Mouse (Mus musculus): ENCODE data around the gene Vtn. TPM values are rescaled to one million over a fixed set of nuclear protein-coding genes. Genes with fewer than 3 reads are reported as not detected.

Gene Vtn
- polyA plus RNA-seq, 1 experiment from 2014 or later: 137 TPM

DNA sequence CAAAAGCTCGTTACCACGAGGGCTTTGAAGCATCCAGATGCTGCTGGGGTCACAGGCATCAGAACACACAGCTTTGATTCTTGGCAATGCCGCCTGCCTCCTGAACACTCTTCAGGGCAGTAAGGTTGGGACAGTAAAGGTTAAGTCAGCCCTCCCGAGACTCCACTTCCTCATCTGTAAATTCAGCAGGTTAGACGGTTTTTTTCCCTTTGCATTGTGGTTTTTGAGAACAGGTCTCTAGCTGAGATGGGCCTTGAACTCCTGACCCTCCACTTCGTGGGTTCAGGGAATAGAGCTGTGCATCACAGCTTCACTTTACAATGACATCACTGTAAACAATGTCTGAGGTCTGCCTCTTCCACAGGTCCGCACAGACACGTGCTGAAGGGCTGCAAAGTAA is 46.3 kb downstream of the Vtn start:
- peaks cover 15% of the 10 kb centered on the region for H3K4me1 ChIP-seq
- H3K9ac ChIP-seq: no peak overlapping the region
- WGBS: 85% methylated on average over 8 of the region's 8 CpGs
- H3K4me3 ChIP-seq: no peak overlapping the region
- no peaks in the 10 kb centered on the region for H3K9me3 ChIP-seq
- H3K36me3 ChIP-seq (replicated peaks): peaks cover 21% of the 10 kb centered on the region
- no peaks in the 10 kb centered on the region for H3K27me3 ChIP-seq (replicated peaks)
- no peak for ATAC-seq (replicated peaks)
- H3K4me2 ChIP-seq: no peak overlapping the region
- H3K27ac ChIP-seq: no peak overlapping the region

DNA sequence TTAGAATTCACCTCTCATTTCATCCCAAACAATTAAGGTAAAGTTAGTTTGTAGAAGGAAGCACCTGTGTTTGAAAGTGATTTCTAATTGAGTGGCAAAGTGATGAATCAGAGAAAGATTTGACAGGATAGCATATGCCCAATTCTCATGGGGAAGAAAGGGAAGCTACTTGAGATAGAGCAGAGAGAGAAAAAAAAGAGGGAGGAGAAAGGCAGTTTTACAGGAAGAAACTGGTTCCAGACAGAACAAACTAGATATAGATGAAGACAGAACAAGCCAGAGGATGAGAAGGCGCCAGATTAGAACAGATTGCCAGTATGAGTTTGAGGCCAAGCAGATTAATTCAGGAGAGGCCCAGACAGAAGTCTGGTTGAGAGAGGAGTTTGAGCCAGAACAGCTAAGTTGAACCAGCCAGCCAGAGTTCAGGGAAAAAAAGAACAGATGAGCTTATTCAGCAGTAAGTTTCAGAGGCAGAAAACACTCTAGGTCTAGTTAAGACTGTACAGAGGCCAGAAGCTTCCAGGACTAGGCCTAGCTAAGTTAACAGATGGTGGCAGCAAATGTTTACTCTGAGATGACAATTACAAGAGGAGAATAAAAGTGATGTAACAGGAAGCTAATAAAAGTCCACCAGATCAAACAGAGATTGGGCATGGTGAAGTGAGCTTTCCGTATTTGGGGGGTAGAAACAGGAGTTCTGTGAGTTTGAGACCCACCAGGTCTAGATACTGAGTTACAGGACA is 49.0 kb downstream of the Vtn start:
- Histone ChIP-seq H3K27ac (no peak overlapping the region), H3K27me3 (replicated peaks) (no peaks in the 10 kb centered on the region), H3K4me3 (no peak overlapping the region), H3K9me3 (no peaks in the 10 kb centered on the region), H3K4me1 (peaks cover 19% of the 10 kb centered on the region), H3K9ac (no peak overlapping the region), H3K36me3 (replicated peaks) (peaks cover 11% of the 10 kb centered on the region), H3K4me2 (no peak overlapping the region)
- no peak for ATAC-seq (replicated peaks)
- 89% methylated on average over 2 of the region's 2 CpGs for WGBS

DNA sequence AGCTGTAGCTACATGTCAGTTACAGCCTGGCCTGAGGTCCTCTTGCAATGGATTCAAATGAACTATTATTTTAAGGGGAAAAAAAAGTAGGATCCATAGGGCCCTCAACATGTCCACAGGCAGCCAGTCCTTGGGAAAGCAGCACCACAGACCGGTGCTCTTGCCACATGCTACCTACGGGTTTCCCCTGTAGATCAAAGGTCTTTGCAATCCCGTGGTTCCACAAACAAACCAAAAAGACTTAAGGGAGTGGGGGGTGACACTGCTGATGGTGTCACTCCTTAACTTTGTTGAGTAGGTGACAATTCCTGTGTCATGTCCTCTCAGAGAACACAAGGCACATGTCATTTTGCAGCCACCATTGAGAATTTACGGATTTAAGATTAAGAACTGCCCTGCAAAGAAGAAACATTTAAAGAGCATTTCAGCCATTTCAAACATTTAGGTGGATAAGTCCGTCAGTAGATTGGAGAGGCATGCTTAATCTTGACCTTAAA is 50.6 kb downstream of the Vtn start:
- peak overlapping the region; percentile 55; the same call in 1 of the 2 replicates for H3K9ac ChIP-seq
- H3K27ac ChIP-seq: no peak overlapping the region
- no peaks in the 10 kb centered on the region for H3K36me3 ChIP-seq (replicated peaks)
- peak overlapping the region; percentile 86 for H3K4me2 ChIP-seq
- no peaks in the 10 kb centered on the region for H3K27me3 ChIP-seq (replicated peaks)
- WGBS: 12% methylated on average over 5 of the region's 5 CpGs
- H3K4me1 ChIP-seq: peaks cover 19% of the 10 kb centered on the region
- no peaks in the 10 kb centered on the region for H3K9me3 ChIP-seq
- peak overlapping the region; percentile 62 for H3K4me3 ChIP-seq
- ATAC-seq (replicated peaks): no peak

DNA sequence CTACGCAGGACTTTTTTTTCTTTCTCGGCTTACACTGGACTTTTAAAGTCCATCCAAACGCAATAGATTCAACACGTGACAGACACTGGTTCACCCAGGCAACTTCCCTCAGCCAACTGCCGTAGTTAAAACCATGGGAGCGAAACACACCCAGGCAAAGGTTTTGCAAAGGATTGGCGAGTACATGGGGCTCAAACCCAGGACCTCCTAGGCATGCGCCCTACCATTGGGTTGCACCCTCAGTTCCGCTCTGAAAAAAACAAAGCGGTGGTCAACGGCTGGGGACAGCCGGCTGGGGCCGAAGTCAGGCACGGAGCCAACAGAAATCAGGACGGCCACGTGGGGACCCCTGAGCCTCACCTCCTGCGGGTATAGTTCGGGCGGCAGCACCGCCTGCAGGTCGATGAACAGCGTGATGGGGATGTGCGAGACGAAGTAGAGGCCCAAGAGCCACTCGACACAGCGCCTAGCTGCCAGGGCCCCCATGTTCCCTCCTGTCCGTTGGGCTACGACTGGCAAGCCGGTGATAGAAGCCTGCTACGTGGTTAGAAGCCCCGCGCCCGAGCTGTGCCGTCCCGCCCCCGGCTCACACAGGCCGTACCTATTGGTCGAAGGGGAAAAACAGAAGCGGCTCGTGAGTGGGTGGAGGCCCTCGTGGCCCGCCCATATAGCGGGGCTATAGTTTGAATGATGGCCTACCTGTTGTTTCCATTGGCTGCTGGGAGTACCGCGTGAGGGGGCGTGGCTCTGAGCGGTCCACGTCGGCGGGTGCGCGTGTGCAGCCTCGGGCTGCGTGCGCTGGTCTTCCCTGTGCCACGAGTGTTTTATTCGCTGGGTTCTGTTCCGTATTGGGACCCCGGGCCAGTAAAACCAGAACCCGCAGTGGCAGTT is 51.5 kb downstream of the Vtn start, which contains the start of gene Tmem97:
Tmem97 (minus strand) TSS at position 610 of the 891 bp plus-strand sequence.
- under 1% methylated on average over 60 of the region's 60 CpGs for WGBS
- Histone ChIP-seq H3K9me3 (no peaks in the 10 kb centered on the region), H3K27ac (peak within 1 kb of the TSS; percentile 91), H3K4me2 (peak within 1 kb of the TSS; percentile 86), H3K4me3 (peak within 1 kb of the TSS; percentile 62), H3K27me3 (replicated peaks) (no peaks in the 10 kb centered on the region), H3K4me1 (peaks cover 19% of the 10 kb centered on the region), H3K9ac (peak within 1 kb of the TSS; percentile 64), H3K36me3 (replicated peaks) (no peaks in the 10 kb centered on the region)
- ATAC-seq (replicated peaks): peak; percentile 100

DNA sequence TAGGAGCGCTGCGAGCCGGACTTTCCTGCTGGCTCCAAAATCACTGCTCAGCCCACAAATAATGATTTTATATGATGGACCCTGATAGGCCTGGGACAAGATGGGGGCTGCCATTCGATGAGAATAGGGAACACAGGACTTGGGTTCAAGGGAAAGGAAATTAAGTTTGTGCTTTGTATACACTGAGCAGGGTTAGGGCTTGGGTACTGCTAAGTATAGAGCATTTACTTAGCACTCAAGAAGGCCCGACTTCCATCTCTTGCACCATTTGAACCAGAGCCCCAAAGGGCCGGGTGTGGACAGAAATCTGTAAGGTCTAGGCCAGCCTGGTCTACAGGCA is 52.1 kb downstream of the Vtn start:
- 33% methylated on average over 6 of the region's 6 CpGs for WGBS
- H3K27ac ChIP-seq: peak overlapping the region; percentile 91
- H3K4me3 ChIP-seq: peak overlapping the region; percentile 62
- no peaks in the 10 kb centered on the region for H3K36me3 ChIP-seq (replicated peaks)
- H3K9me3 ChIP-seq: no peaks in the 10 kb centered on the region
- H3K27me3 ChIP-seq (replicated peaks): no peaks in the 10 kb centered on the region
- peak; percentile 56 for ATAC-seq (replicated peaks)
- peak overlapping the region; percentile 64 for H3K9ac ChIP-seq
- peak overlapping the region; percentile 86 for H3K4me2 ChIP-seq
- H3K4me1 ChIP-seq: peaks cover 19% of the 10 kb centered on the region

Other genes starting within 250 kb of the Vtn start
- 55.0 and 62.3 TPM in 2 replicates for gene 2610507B11Rik, start 237.3 kb upstream of the Vtn start, polyA plus RNA-seq (2015; fragmentation: Nextera tagmentation; extraction: Ambion mirVana)
- gene BC030499, start 208.2 kb upstream of the Vtn start, polyA plus RNA-seq (2015; fragmentation: Nextera tagmentation; extraction: Ambion mirVana): 0.11 and 0.28 TPM in 2 replicates
- gene Spag5, start 197.6 kb upstream of the Vtn start, polyA plus RNA-seq (2015; fragmentation: Nextera tagmentation; extraction: Ambion mirVana): 6.9 and 9.6 TPM in 2 replicates
- gene Aldoc, start 176.1 kb upstream of the Vtn start, polyA plus RNA-seq (2015; fragmentation: Nextera tagmentation; extraction: Ambion mirVana): 84.9 and 129 TPM in 2 replicates
- gene Pigs, start 170.7 kb upstream of the Vtn start, polyA plus RNA-seq (2015; fragmentation: Nextera tagmentation; extraction: Ambion mirVana): 71.5 and 76.6 TPM in 2 replicates
- gene Unc119, start 155.6 kb upstream of the Vtn start, polyA plus RNA-seq (2015; fragmentation: Nextera tagmentation; extraction: Ambion mirVana): 80.8 and 89.7 TPM in 2 replicates
- not detected in 2 replicates for gene Foxn1, start 112.5 kb upstream of the Vtn start, polyA plus RNA-seq (2015; fragmentation: Nextera tagmentation; extraction: Ambion mirVana)
- gene Slc13a2, start 76.9 kb upstream of the Vtn start, polyA plus RNA-seq (2015; fragmentation: Nextera tagmentation; extraction: Ambion mirVana): not detected in 2 replicates
- gene Slc46a1, start 33.4 kb upstream of the Vtn start, polyA plus RNA-seq (2015; fragmentation: Nextera tagmentation; extraction: Ambion mirVana): 23.6 and 23.7 TPM in 2 replicates
- gene Sarm1, start 1.3 kb upstream of the Vtn start, polyA plus RNA-seq (2015; fragmentation: Nextera tagmentation; extraction: Ambion mirVana): 52.4 and 56.8 TPM in 2 replicates
- gene Sebox, start 4.4 kb downstream of the Vtn start, polyA plus RNA-seq (2015; fragmentation: Nextera tagmentation; extraction: Ambion mirVana): 0.13 and 0.17 TPM in 2 replicates
- 90.5 and 91.0 TPM in 2 replicates for gene Tmem199, start 13.1 kb downstream of the Vtn start, polyA plus RNA-seq (2015; fragmentation: Nextera tagmentation; extraction: Ambion mirVana)
- gene Poldip2, start 13.1 kb downstream of the Vtn start, polyA plus RNA-seq (2015; fragmentation: Nextera tagmentation; extraction: Ambion mirVana): 182 and 192 TPM in 2 replicates
- 64.2 and 70.0 TPM in 2 replicates for gene Tnfaip1, start 37.2 kb downstream of the Vtn start, polyA plus RNA-seq (2015; fragmentation: Nextera tagmentation; extraction: Ambion mirVana)
- 117 and 128 TPM in 2 replicates for gene Ift20, start 37.3 kb downstream of the Vtn start, polyA plus RNA-seq (2015; fragmentation: Nextera tagmentation; extraction: Ambion mirVana)
- gene Tmem97, start 51.7 kb downstream of the Vtn start, polyA plus RNA-seq (2015; fragmentation: Nextera tagmentation; extraction: Ambion mirVana): 35.0 and 35.4 TPM in 2 replicates
- 25.3 and 26.7 TPM in 2 replicates for gene Nlk, start 198.3 kb downstream of the Vtn start, polyA plus RNA-seq (2015; fragmentation: Nextera tagmentation; extraction: Ambion mirVana)

All from midbrain, embryonic 15.5 days (tissue).